Mouse (Mus musculus) neural tube, embryonic 14.5 days (tissue): ENCODE data around the gene Ankrd52. TPM values are rescaled to one million over a fixed set of nuclear protein-coding genes. Genes with fewer than 3 reads are reported as not detected.

Experiments
- ATAC-seq: fragments of 200-750 bp; cut with Nextera tagmentation; 2 replicates; pipeline ENCODE4 v1.8.0; 2017; ENCODE audit warnings: low read depth, mild to moderate bottlenecking, moderate TSS enrichment, moderate library complexity
- H3K27ac ChIP-seq: fragments of 300-500 bp; sonication (generic); 2 replicates; pipeline ENCODE4 v1.5.1; 2014; ENCODE audit warnings: low read depth, mild to moderate bottlenecking, control low read depth, low read length, moderate library complexity, mixed read lengths
- H3K27me3 ChIP-seq: fragments of 300-500 bp; sonication (generic); 2 replicates; pipeline ENCODE4 v1.6.1; 2014; ENCODE audit warnings: low read length; ENCODE audit not compliant: control insufficient read depth, insufficient read depth
- H3K36me3 ChIP-seq: fragments of 300-500 bp; sonication (generic); 2 replicates; pipeline ENCODE4 v1.6.1; 2014; ENCODE audit warnings: low read length, mixed read lengths; ENCODE audit not compliant: control insufficient read depth, insufficient read depth
- H3K4me1 ChIP-seq: fragments of 300-500 bp; sonication (generic); 2 replicates; pipeline ENCODE4 v1.6.1; 2014; ENCODE audit warnings: low read length; ENCODE audit not compliant: control insufficient read depth, insufficient read depth
- H3K4me2 ChIP-seq: fragments of 300-500 bp; sonication (generic); 2 replicates; pipeline ENCODE4 v1.6.1; 2014; ENCODE audit warnings: mild to moderate bottlenecking, low read depth, low read length, control low read depth
- H3K4me3 ChIP-seq: fragments of 300-500 bp; sonication (generic); 2 replicates; pipeline ENCODE4 v1.5.1; 2014; ENCODE audit warnings: low read depth, low read length, control low read depth, mixed read lengths
- H3K9ac ChIP-seq: fragments of 300-500 bp; sonication (generic); replicated peaks from 2 replicates; pipeline ENCODE4 v1.6.1; 2014; ENCODE audit warnings: low read depth, mild to moderate bottlenecking, control low read depth, low read length, mixed read lengths
- H3K9me3 ChIP-seq: fragments of 300-500 bp; sonication (generic); 2 replicates; pipeline ENCODE4 v1.6.1; 2016; ENCODE audit warnings: low read length; ENCODE audit not compliant: control insufficient read depth
- WGBS: fragments of 180-500 bp; shearing (Covaris S2); extraction: QIAGEN DNeasy Blood & Tissue Kit; methylation state at CpG from one replicate; pipeline ENCODE4 v1.1.7; 2014; 5-methylcytosine and 5-hydroxymethylcytosine counted together
- polyA plus RNA-seq: library from polyadenylated mRNA; unstranded; fragments of >200 nt; fragmentation: Nextera tagmentation; extraction: Ambion mirVana; gene quantifications from 2 replicates; pipeline ENCODE4 v1.2.1, GENCODE M21; 2014

Gene Ankrd52
- polyA plus RNA-seq, 1 experiment from 2014 or later = 14.0 TPM

- H3K4me1 ChIP-seq = no peaks in the 10 kb centered on the region; the same call in 1 of the 2 replicates
- 84% methylated on average over 9 of the region's 9 CpGs for WGBS
- peaks cover 5% of the 10 kb centered on the region; the same call in 1 of the 2 replicates for H3K36me3 ChIP-seq
- no peak for ATAC-seq
- no peak overlapping the region for H3K4me2 ChIP-seq
- H3K9me3 ChIP-seq = no peaks in the 10 kb centered on the region
- H3K27me3 ChIP-seq = no peaks in the 10 kb centered on the region
- H3K9ac ChIP-seq = no peak overlapping the region
- H3K27ac ChIP-seq = no peak overlapping the region
- no peak overlapping the region for H3K4me3 ChIP-seq
Observed at GRCm38 (mm10) chr10:128401638-128402037, 24.7 kb downstream of the Ankrd52 start.

GRCm38 (mm10) chr10:128403931-128404330, 27.0 kb downstream of the Ankrd52 start:
- no peak for ATAC-seq
- H3K9me3 ChIP-seq = no peaks in the 10 kb centered on the region
- no peak overlapping the region for H3K4me2 ChIP-seq
- peaks cover 5% of the 10 kb centered on the region; the same call in 1 of the 2 replicates for H3K36me3 ChIP-seq
- H3K27ac ChIP-seq = no peak overlapping the region
- H3K27me3 ChIP-seq = no peaks in the 10 kb centered on the region
- H3K4me1 ChIP-seq = peaks cover 10% of the 10 kb centered on the region; the same call in 1 of the 2 replicates
- H3K9ac ChIP-seq = no peak overlapping the region
- 91% methylated on average over 7 of the region's 7 CpGs for WGBS
- no peak overlapping the region for H3K4me3 ChIP-seq

- H3K4me2 ChIP-seq = peak overlapping the region; percentile 99
- H3K4me1 ChIP-seq = peaks cover 30% of the 10 kb centered on the region
- ATAC-seq = peak; percentile 30
- H3K4me3 ChIP-seq = peak overlapping the region; percentile 39
- WGBS = 20% methylated on average over 35 of the region's 35 CpGs
- H3K9ac ChIP-seq = peak overlapping the region; percentile 59
- no peaks in the 10 kb centered on the region for H3K27me3 ChIP-seq
- H3K9me3 ChIP-seq = no peaks in the 10 kb centered on the region
- H3K36me3 ChIP-seq = peaks cover 5% of the 10 kb centered on the region; the same call in 1 of the 2 replicates
- H3K27ac ChIP-seq = peak overlapping the region; percentile 66
Observed at GRCm38 (mm10) chr10:128408591-128409535, 31.9 kb downstream of the Ankrd52 start.

GRCm38 (mm10) chr10:128409692-128410559, 33.0 kb downstream of the Ankrd52 start:
- no peaks in the 10 kb centered on the region for H3K27me3 ChIP-seq

GRCm38 (mm10) chr10:128410560-128410845, 33.6 kb downstream of the Ankrd52 start:
- no peaks in the 10 kb centered on the region for H3K9me3 ChIP-seq
- peaks cover 32% of the 10 kb centered on the region for H3K4me1 ChIP-seq
- WGBS = 16% methylated on average over 4 of the region's 4 CpGs
- peaks cover 13% of the 10 kb centered on the region; the same call in 1 of the 2 replicates for H3K36me3 ChIP-seq
- peak overlapping the region; percentile 95 for H3K4me3 ChIP-seq
- no peak for ATAC-seq
- H3K27me3 ChIP-seq = no peaks in the 10 kb centered on the region
- H3K27ac ChIP-seq = 0 out of 2 replicates have a peak overlapping the region, but pooled peaks have one; percentile 44
- no peak overlapping the region for H3K9ac ChIP-seq
- H3K4me2 ChIP-seq = peak overlapping the region; percentile 99

More at GRCm38 (mm10) chr10:128409692-128410559, 33.0 kb downstream of the Ankrd52 start:
- peaks cover 32% of the 10 kb centered on the region for H3K4me1 ChIP-seq
- no peaks in the 10 kb centered on the region for H3K9me3 ChIP-seq
- H3K4me2 ChIP-seq = peak overlapping the region; percentile 99
- peak; percentile 92 for ATAC-seq
- H3K36me3 ChIP-seq = peaks cover 9% of the 10 kb centered on the region; the same call in 1 of the 2 replicates
- H3K4me3 ChIP-seq = peak overlapping the region; percentile 39
- H3K9ac ChIP-seq = peak overlapping the region; percentile 59
- peak overlapping the region; percentile 66 for H3K27ac ChIP-seq
- WGBS = 5% methylated on average over 36 of the region's 36 CpGs

GRCm38 (mm10) chr10:128411211-128412054, 34.5 kb downstream of the Ankrd52 start, which contains the start of the genes Nabp2 and Rnf41:
Gene Nabp2 (minus strand): TSS chr10:128411492.
Gene Rnf41 (plus strand): TSS chr10:128411657.
- H3K4me2 ChIP-seq = peak within 1 kb of the TSS; percentile 99
- ATAC-seq = peak; percentile 90
- no peaks in the 10 kb centered on the region for H3K9me3 ChIP-seq
- peak within 1 kb of the TSS; percentile 82 for H3K9ac ChIP-seq
- peak within 1 kb of the TSS; percentile 91 for H3K27ac ChIP-seq
- 0% methylated on average over 47 of the region's 50 CpGs for WGBS
- peaks cover 32% of the 10 kb centered on the region for H3K4me1 ChIP-seq
- peak within 1 kb of the TSS; percentile 95 for H3K4me3 ChIP-seq
- no peaks in the 10 kb centered on the region for H3K27me3 ChIP-seq
- H3K36me3 ChIP-seq = peaks cover 15% of the 10 kb centered on the region

GRCm38 (mm10) chr10:128412055-128412381, 35.1 kb downstream of the Ankrd52 start:
- no peak for ATAC-seq
- Histone ChIP-seq H3K27me3 (no peaks in the 10 kb centered on the region), H3K4me3 (peak overlapping the region; percentile 95), H3K4me1 (peaks cover 32% of the 10 kb centered on the region), H3K4me2 (peak overlapping the region; percentile 99), H3K36me3 (peaks cover 15% of the 10 kb centered on the region), H3K9ac (peak overlapping the region; percentile 82), H3K9me3 (no peaks in the 10 kb centered on the region), H3K27ac (peak overlapping the region; percentile 91)
- 0% methylated on average over 14 of the region's 14 CpGs for WGBS

GRCm38 (mm10) chr10:128412558-128412957, 35.6 kb downstream of the Ankrd52 start:
- Histone ChIP-seq H3K36me3 (peaks cover 15% of the 10 kb centered on the region), H3K27ac (no peak overlapping the region), H3K4me2 (peak overlapping the region; percentile 99), H3K9me3 (no peaks in the 10 kb centered on the region), H3K9ac (peak overlapping the region; percentile 82), H3K4me3 (peak overlapping the region; percentile 95), H3K27me3 (no peaks in the 10 kb centered on the region), H3K4me1 (peaks cover 32% of the 10 kb centered on the region)
- ATAC-seq = no peak
- WGBS = 63% methylated on average over 1 of the region's 1 CpGs
